Mouse (Mus musculus): ENCODE measurements around the gene Gm19410. TPM values are rescaled to one million over a fixed set of nuclear protein-coding genes. Genes with fewer than 3 reads are reported as not detected.

Gene Gm19410
- total RNA-seq (2021): 1 to 10 TPM in 1 of 2 experiments, under 1 TPM in 1; 0.92 to 1.2 TPM

DNA sequence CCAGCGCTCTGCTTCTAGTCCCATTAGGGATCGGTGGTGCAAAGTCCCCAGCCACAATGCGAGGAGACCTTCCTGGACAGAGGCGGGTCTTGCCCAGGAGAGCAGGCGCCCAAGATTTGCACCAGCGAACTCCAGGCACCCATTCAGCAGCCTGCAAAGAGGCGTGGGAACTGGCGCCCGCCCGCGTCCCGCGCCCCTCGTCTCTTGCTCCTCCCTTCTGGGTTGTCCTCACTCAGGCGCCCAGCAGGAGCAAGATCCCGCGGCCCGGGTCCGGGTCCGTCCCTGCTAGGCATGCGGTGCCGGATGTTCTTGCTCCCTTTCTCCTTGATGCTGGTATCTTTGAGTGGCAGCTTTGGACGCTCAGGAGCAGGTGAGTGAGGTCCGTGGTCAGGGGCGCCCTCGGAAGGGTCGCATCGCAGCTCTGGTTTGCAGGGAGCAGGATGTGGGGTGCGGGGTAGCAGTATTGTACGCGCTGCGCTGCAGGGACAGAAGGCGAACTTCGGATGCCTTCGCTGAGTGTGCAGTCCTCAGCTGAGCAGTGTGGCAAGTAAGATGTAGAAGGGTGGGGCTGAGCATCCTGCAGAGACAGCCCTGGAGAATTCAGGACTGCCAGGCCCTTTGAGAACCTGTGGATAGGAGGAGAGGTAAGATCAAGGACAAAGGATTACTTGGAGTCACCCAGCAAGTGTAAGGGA, at the start of gene Gm19410:
TSS of gene Gm19410 (plus strand) at position 292 of the 695 bp plus-strand sequence.
- intact Hi-C loops (cut with DNase I): no loop called here
- DNase-seq: no peak

DNA sequence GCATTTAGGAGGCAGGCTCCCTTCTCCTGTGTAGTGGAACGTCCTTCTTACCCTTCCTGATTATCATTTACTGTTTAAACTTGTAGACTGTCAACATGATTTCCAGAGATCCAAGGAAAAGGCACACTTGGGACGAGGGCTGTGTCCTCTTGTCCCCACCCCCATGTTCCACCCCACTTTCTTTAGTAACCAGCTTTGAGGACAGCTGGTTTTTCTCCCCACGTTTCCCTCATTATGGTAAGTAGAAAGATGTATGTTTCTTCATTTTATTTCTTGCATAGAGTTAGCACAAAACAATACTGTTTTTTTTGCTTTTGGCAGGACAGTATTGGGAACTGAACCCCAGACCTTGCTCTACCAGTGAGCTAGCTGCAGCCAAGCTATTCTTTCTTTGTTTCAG, 34.8 kb upstream of the Gm19410 start:
- intact Hi-C loops (cut with DNase I): no loop called here
- DNase-seq: no peak

DNA sequence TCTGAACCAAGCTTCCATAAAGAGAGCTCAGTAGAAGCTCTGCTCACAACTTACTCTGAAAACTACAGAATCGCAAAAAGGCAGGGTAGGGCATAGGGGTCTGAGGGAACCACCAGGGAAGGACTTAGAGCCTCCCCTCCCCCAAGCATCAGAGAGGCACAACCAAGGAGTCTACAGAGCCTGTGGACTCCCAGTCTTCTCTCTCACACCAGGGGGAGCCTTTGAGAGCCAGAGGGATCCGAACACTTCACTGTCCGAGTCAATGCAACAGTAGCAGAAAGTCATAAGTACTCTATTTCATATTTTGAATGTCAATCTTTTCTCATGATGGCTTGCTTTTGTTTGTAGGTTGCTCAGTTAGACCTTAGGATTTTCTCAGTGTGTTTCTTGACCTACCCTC, 30.2 kb upstream of the Gm19410 start:
- no peak for DNase-seq
- intact Hi-C loops (cut with DNase I): no loop called here

DNA sequence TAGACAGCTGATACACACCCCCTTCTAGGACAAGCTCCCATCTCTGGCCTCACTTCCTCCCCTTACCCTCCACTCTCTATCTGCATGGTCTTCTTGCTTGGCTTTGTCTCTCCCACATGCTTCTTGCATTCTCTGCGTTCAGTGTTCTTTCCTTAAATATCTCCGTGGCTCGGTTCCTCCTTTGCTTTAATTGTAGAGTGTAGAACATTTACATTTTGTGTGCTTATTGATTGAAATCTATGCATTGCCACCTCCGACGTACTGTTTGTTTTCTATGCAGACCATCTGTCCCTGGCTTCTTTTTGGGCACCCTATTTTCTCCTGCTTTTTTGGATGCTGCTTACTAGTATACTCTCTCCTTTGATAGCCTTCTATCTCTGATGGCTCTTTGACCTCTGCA, 9.4 kb upstream of the Gm19410 start:
- intact Hi-C loops (cut with DNase I): no loop called here

DNA sequence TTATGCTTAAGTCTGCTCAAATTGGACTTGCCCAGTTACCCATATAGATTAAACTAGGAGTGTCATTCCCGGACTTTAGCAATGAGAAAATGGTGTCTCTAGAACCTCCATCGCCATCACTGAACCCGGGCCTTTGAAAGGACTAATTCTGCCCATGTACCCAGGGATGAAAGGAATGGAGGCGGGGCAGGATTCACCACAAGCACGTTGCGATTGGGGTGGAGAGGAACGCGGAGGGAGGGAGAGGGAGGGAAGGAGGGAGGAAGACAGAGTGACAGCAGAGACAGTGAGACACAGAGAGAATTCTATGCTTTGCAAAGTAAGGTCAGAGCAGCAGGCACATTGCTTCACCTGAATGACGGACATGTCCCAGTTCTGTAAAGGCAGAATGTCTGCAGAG, 570 bp upstream of the Gm19410 start:
- no peak for DNase-seq
- intact Hi-C loops (cut with DNase I): no loop called here

More for the DNA sequence above, 9.4 kb upstream of the Gm19410 start:
- DNase-seq: no peak

DNA sequence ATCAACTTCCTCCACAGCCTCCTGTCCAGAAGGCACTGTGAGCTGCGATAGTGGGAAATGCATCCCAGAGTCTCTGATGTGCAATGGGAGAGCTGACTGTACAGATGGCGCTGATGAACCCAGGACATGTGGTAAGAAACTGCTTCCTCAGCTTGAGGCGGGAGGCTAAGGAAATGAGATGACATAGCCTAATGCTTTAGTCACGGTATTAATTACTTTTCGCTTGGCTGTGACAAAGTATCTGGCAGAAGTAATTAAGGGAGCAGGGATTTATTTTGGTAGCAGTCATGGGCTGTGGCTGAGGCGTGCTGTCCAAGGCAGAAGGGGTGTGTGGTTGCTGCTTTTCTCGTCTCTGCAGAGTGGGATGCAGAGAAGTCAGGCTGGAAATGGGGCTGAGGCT, 7.9 kb downstream of the Gm19410 start:
- intact Hi-C loops (cut with DNase I): no loop called here
- DNase-seq: no peak

Small RNAs within 50 kb of the gene (microRNA-seq; reads per million reads assigned to microRNA genes)
- 0 reads per million in 2 experiments for gene Gm44474 (ENCODE audit: borderline number of aligned reads in 2 of 2)

Measured in heart, postnatal 36 days (tissue).